Mouse (Mus musculus) CH12.LX (cell line): ENCODE measurements around the gene Zfp697. TPM values are rescaled to one million over a fixed set of nuclear protein-coding genes. Genes with fewer than 3 reads are reported as not detected.

Experiments used
- DNase-seq: peaks from one replicate; pipeline ENCODE4 v3.0.0-alpha.2; 2013; ENCODE audit errors: extremely low read depth
- H3K27ac ChIP-seq: 2 replicates; pipeline ENCODE4 v1.5.1; 2012; ENCODE audit warnings: low read depth, mild to moderate bottlenecking, control low read depth, moderate library complexity; ENCODE audit not compliant: insufficient read depth
- H3K27me3 ChIP-seq: replicated peaks from 2 replicates; pipeline ENCODE3; 2012; ENCODE audit warnings: inconsistent platforms
- H3K36me3 ChIP-seq, 2 experiments: replicated peaks in 1 of 2; 2 replicates each; pipeline versions ENCODE3 to v1.6.1; 2012; ENCODE audit warnings: inconsistent platforms in 1 of 2, low read length in 1 of 2, mild to moderate bottlenecking in 1 of 2, mixed read lengths in 1 of 2, moderate library complexity in 1 of 2; ENCODE audit not compliant: control insufficient read depth in 1 of 2, insufficient read depth in 1 of 2
- H3K4me1 ChIP-seq, 2 experiments: 2 replicates each; pipeline ENCODE4 v1.6.1; 2012; ENCODE audit warnings: inconsistent platforms in 1 of 2, moderate library complexity in 1 of 2; ENCODE audit not compliant: insufficient read depth in 2 of 2, control insufficient read depth in 1 of 2
- H3K4me2 ChIP-seq: 2 replicates; pipeline ENCODE4 v1.6.1; 2012; ENCODE audit warnings: low read depth, mild to moderate bottlenecking, control low read depth; ENCODE audit not compliant: poor library complexity, insufficient read depth, severe bottlenecking
- H3K4me3 ChIP-seq, 3 experiments: fragments of 150-350 bp in 1 of 3; sonication (generic) in 1 of 3; replicated peaks in 1 of 3; 2 replicates each; pipeline versions ENCODE3 to v1.5.1; 2011 to 2012; ENCODE audit warnings: low read depth in 2 of 3, low read length in 2 of 3, mild to moderate bottlenecking in 2 of 3, moderate library complexity in 2 of 3, control low read depth in 1 of 3, improper control_type of control experiment in 1 of 3, inconsistent platforms in 1 of 3, mixed read lengths in 1 of 3; ENCODE audit not compliant: poor library complexity in 1 of 3
- H3K79me2 ChIP-seq: replicated peaks from 2 replicates; pipeline ENCODE4 v1.6.1; 2012; ENCODE audit warnings: mild to moderate bottlenecking, moderate library complexity; ENCODE audit not compliant: control insufficient read depth, poor library complexity, insufficient read depth, severe bottlenecking; ENCODE audit errors: extremely low read depth
- H3K9ac ChIP-seq: 2 replicates; pipeline ENCODE4 v1.6.1; 2012; ENCODE audit warnings: low read depth, mild to moderate bottlenecking, control low read depth, moderate library complexity; ENCODE audit not compliant: insufficient read depth
- H3K9me3 ChIP-seq: replicated peaks from 2 replicates; pipeline ENCODE3; 2012; ENCODE audit warnings: low read length, inconsistent platforms, mixed read lengths
- BHLHE40 ChIP-seq: IDR thresholded peaks from 2 replicates; pipeline ENCODE4 v1.6.1; 2011; ENCODE audit warnings: mild to moderate bottlenecking, low read depth, low read length, improper control_type of control experiment
- CTCF ChIP-seq, 2 experiments: IDR thresholded peaks in 1 of 2; conservative IDR thresholded peaks in 1 of 2; 2 replicates each; pipeline ENCODE4 v1.5.1; 2011 to 2012; ENCODE audit warnings: low read depth in 2 of 2, low read length in 2 of 2, improper control_type of control experiment in 1 of 2, inconsistent platforms in 1 of 2, mild to moderate bottlenecking in 1 of 2, moderate library complexity in 1 of 2
- E2F4 ChIP-seq: IDR thresholded peaks from 2 replicates; pipeline ENCODE4 v1.6.1; 2011; ENCODE audit warnings: low read depth, low read length, improper control_type of control experiment; ENCODE audit not compliant: insufficient replicate concordance
- ELF1 ChIP-seq: IDR thresholded peaks from 2 replicates; pipeline ENCODE4 v1.6.1; 2014; ENCODE audit warnings: low read depth, mild to moderate bottlenecking, inconsistent platforms, low read length, improper control_type of control experiment
- EP300 ChIP-seq: IDR thresholded peaks from 2 replicates; pipeline ENCODE4 v1.6.1; 2011; ENCODE audit warnings: low read length, improper control_type of control experiment
- HCFC1 ChIP-seq: IDR thresholded peaks from 2 replicates; pipeline ENCODE4 v1.6.1; 2012; ENCODE audit warnings: low read depth, mild to moderate bottlenecking, inconsistent platforms, low read length, improper control_type of control experiment
- IRF4 ChIP-seq: IDR thresholded peaks from 2 replicates; pipeline ENCODE4 v1.6.1; 2014; ENCODE audit warnings: low read depth, mild to moderate bottlenecking, inconsistent platforms, low read length, improper control_type of control experiment
- KAT2A ChIP-seq: IDR thresholded peaks from 2 replicates; pipeline ENCODE4 v1.6.1; 2012; ENCODE audit warnings: low read length, improper control_type of control experiment, inconsistent platforms; ENCODE audit not compliant: insufficient replicate concordance
- MAFK ChIP-seq: IDR thresholded peaks from 2 replicates; pipeline ENCODE4 v1.6.1; 2011; ENCODE audit warnings: low read length, improper control_type of control experiment; ENCODE audit not compliant: insufficient replicate concordance
- MAZ ChIP-seq: IDR thresholded peaks from 2 replicates; pipeline ENCODE4 v1.6.1; 2012; ENCODE audit warnings: low read depth, mild to moderate bottlenecking, inconsistent platforms, low read length, improper control_type of control experiment, moderate library complexity
- MXI1 ChIP-seq: IDR thresholded peaks from 2 replicates; pipeline ENCODE4 v1.6.1; 2011; ENCODE audit warnings: mild to moderate bottlenecking, low read depth, low read length, improper control_type of control experiment
- MYC ChIP-seq: IDR thresholded peaks from 2 replicates; pipeline ENCODE4 v1.6.1; 2011; ENCODE audit warnings: low read depth, mild to moderate bottlenecking, improper control_type of control experiment, low read length
- NRF1 ChIP-seq: IDR thresholded peaks from 2 replicates; pipeline ENCODE4 v1.6.1; 2014; ENCODE audit warnings: low read depth, mild to moderate bottlenecking, inconsistent platforms, low read length, improper control_type of control experiment, moderate library complexity
- PAX5 ChIP-seq: IDR thresholded peaks from 2 replicates; pipeline ENCODE4 v1.6.1; 2012; ENCODE audit warnings: low read length, inconsistent platforms, mixed read lengths
- POLR2A ChIP-seq: IDR thresholded peaks from 2 replicates; pipeline ENCODE4 v1.6.1; 2011; ENCODE audit warnings: low read depth, mild to moderate bottlenecking, improper control_type of control experiment, low read length
- RAD21 ChIP-seq: IDR thresholded peaks from 2 replicates; pipeline ENCODE4 v1.6.1; 2011; ENCODE audit warnings: low read depth, mild to moderate bottlenecking, low read length, improper control_type of control experiment, moderate library complexity
- RCOR1 ChIP-seq: conservative IDR thresholded peaks from 2 replicates; pipeline ENCODE4 v1.6.1; 2012; ENCODE audit warnings: low read depth, mild to moderate bottlenecking, inconsistent platforms, low read length, improper control_type of control experiment
- SMC3 ChIP-seq: IDR thresholded peaks from 2 replicates; pipeline ENCODE4 v1.6.1; 2011; ENCODE audit warnings: low read depth, low read length, improper control_type of control experiment
- TBP ChIP-seq: conservative IDR thresholded peaks from 2 replicates; pipeline ENCODE4 v1.6.1; 2011; ENCODE audit warnings: low read depth, low read length, improper control_type of control experiment
- TCF12 ChIP-seq: IDR thresholded peaks from 2 replicates; pipeline ENCODE4 v1.6.1; 2014; ENCODE audit warnings: low read depth, mild to moderate bottlenecking, inconsistent platforms, low read length, improper control_type of control experiment
- UBTF ChIP-seq: IDR thresholded peaks from 2 replicates; pipeline ENCODE4 v1.6.1; 2012; ENCODE audit warnings: low read depth, mild to moderate bottlenecking, inconsistent platforms, low read length, improper control_type of control experiment, moderate library complexity
- USF1 ChIP-seq: IDR thresholded peaks from 2 replicates; pipeline ENCODE4 v1.6.1; 2014; ENCODE audit warnings: low read depth, mild to moderate bottlenecking, inconsistent platforms, low read length, improper control_type of control experiment
- ZKSCAN1 ChIP-seq: IDR thresholded peaks from 2 replicates; pipeline ENCODE4 v1.6.1; 2012; ENCODE audit warnings: low read depth, inconsistent platforms, low read length, improper control_type of control experiment, borderline replicate concordance
- ZMIZ1 ChIP-seq: IDR thresholded peaks from 2 replicates; pipeline ENCODE4 v1.6.1; 2012; ENCODE audit warnings: low read depth, mild to moderate bottlenecking, inconsistent platforms, low read length, improper control_type of control experiment
- ZNF384 ChIP-seq: IDR thresholded peaks from 2 replicates; pipeline ENCODE4 v1.6.1; 2012; ENCODE audit warnings: low read depth, low read length, improper control_type of control experiment, inconsistent platforms
- dilution Hi-C: fragments of 300-500 bp; cut with MboI; formaldehyde crosslinking; loops from 2 replicates; pipeline ENCODE4 v1.14.3; 2020; ENCODE audit warnings: low sequenced_read_pairs; ENCODE audit not compliant: extremely low pct_unique_long_range_greater_than_20kb, extremely low pct_ligation_motif_present
- in situ Hi-C: fragments of 300-500 bp; cut with MboI; formaldehyde crosslinking; loops from 3 replicates; pipeline ENCODE4 v1.14.3; 2019; ENCODE audit warnings: low sequenced_read_pairs, low pct_ligation_motif_present, low pct_unique_long_range_greater_than_20kb, mixed read lengths
- polyA plus RNA-seq: library from polyadenylated mRNA; unstranded; fragments of >175 nt; gene quantifications from 2 replicates; pipeline ENCODE4 v1.2.1, GENCODE M21; 2012; ENCODE audit warnings: low read depth; ENCODE audit not compliant: insufficient read length
- total RNA-seq, 2 experiments: library from RNA; depleted of rRNA; stranded (reverse); fragments of 300-350 nt in 1 of 2; fragments of >200 nt in 1 of 2; gene quantifications; 2 replicates each; pipeline ENCODE4 v1.2.3; 2012 to 2014

Zfp697 gene
- total and polyA plus RNA-seq, 3 experiments, result not detected

DNA sequence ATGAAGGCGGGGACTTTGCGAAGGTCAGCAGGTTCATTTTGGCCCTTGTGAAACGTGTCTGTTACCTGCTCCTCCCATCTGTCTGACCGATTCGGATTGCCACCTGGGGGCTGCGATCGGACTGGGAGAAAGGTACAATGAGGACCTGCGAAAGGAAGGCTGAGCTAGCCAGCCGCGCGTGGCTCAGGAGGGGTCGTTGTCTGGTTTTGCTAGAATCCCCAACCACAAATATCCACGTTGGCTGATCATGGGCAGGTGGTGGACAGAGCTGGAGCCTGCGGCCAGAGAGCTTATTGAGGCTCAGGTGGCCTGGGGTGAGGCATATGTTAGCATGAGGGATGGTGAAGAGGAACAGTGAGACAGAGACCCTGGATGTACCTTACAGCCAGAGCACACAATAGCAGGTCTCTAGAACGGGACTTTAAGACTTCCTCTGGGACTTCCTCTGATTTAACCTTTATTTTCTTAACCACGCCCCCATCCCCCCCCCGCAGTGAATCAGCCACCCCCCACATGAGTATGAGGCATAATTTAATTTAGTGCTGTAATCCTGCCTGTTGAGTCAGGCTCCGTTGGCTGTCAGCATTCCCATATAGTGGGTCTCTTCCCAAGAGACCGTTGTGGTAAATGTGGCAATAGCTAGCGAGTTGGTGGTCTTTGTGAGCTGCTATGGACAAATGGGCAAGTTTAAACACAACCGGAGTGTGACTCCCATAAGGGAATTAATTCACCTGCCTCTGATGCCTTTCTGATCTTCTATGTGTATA lies 946 bp downstream of the Zfp697 start:
- no peak overlapping the region for H3K4me2 ChIP-seq
- no peaks in the 10 kb centered on the region for H3K36me3 ChIP-seq
- dilution Hi-C loops (no loop called here), in situ Hi-C loops (no loop called here)
- DNase-seq, result no peak
- no peak overlapping the region for H3K27ac ChIP-seq
- TF ChIP-seq HCFC1 (no peak), USF1 (no peak), TCF12 (no peak), NRF1 (no peak), PAX5 (no peak), KAT2A (no peak), ELF1 (no peak), POLR2A (no peak), ZKSCAN1 (no peak), MAFK (no peak)
- no peaks in the 10 kb centered on the region for H3K9me3 ChIP-seq
- no peaks in the 10 kb centered on the region for H3K79me2 ChIP-seq
- H3K4me3 ChIP-seq, result no peak overlapping the region
- H3K27me3 ChIP-seq, result peaks cover 13% of the 10 kb centered on the region
- no peak overlapping the region for H3K9ac ChIP-seq
- peaks cover 11 to 18% of the 10 kb centered on the region in 2 experiments for H3K4me1 ChIP-seq

DNA sequence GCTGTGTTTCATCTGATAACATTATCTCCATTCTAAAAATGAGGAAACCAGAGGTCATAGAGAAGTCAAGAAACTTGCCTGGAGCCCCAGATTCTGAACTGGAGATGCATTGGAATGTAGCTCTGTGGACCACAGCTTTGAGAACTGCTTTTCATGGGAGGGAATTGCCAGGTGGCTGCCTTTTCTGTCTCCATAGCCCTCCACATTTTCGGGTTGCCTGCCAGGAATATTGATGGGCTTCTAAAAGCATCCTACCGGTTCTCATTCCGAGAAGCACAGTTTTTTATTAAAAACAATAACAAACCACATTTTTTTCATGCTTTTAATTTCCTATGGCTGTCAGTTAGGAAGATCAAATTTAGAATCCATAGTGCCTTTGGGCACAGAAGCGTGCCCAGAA lies 4.8 kb downstream of the Zfp697 start:
- H3K4me2 ChIP-seq, result no peak overlapping the region
- no peaks in the 10 kb centered on the region for H3K79me2 ChIP-seq
- no peak overlapping the region for H3K27ac ChIP-seq
- no peaks in the 10 kb centered on the region for H3K36me3 ChIP-seq
- DNase-seq, result no peak
- no peak overlapping the region for H3K4me3 ChIP-seq
- peaks cover 5% of the 10 kb centered on the region for H3K27me3 ChIP-seq
- H3K9ac ChIP-seq, result no peak overlapping the region
- dilution Hi-C loops, result no loop called here
- H3K4me1 ChIP-seq, result peaks cover 11 to 18% of the 10 kb centered on the region in 2 experiments
- in situ Hi-C loops, result no loop called here
- TF ChIP-seq KAT2A (no peak), RAD21 (no peak), ZKSCAN1 (no peak), MAZ (no peak)
- H3K9me3 ChIP-seq, result no peaks in the 10 kb centered on the region

DNA sequence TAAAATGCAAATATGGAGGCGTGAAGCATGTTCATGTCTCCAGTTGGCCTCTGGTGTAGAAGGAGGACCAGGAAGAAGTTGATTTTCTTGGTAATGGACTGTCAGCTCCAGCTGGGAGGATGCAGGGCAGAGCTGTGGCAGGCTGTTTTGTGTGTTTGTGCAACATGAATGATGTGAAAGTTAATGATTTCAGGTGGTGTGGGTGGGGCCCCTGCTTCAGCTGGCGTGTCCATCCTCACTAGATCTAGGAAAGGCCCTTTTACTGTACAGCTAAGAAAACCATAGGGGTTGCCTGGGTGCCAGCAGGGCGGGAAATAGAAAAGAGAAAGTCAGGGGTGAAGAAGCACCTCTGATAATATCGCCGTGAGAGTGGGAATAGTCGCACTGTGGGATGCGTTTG lies 5.5 kb downstream of the Zfp697 start:
- Histone ChIP-seq H3K4me3 (no peak overlapping the region), H3K27ac (no peak overlapping the region), H3K9me3 (no peaks in the 10 kb centered on the region), H3K4me1 (peaks cover 10 to 18% of the 10 kb centered on the region in 2 experiments), H3K36me3 (no peaks in the 10 kb centered on the region), H3K9ac (no peak overlapping the region), H3K4me2 (no peak overlapping the region), H3K79me2 (no peaks in the 10 kb centered on the region), H3K27me3 (peaks cover 5% of the 10 kb centered on the region)
- DNase-seq, result no peak
- dilution Hi-C loops (no loop called here), in situ Hi-C loops (no loop called here)
- TF ChIP-seq RAD21 (no peak), ZMIZ1 (no peak), TBP (no peak), IRF4 (no peak), EP300 (no peak), ZNF384 (no peak), MXI1 (no peak), RCOR1 (no peak), MYC (no peak), BHLHE40 (no peak), MAFK (no peak), SMC3 (no peak), UBTF (no peak), HCFC1 (no peak), KAT2A (no peak), E2F4 (no peak), PAX5 (no peak), CTCF (conservative IDR thresholded peaks at IDR 0.05 in 1 of 2, IDR thresholded peaks at IDR 0.05 in 1 of 2; ENCODE audit: low read depth in 2 of 2, low read length in 2 of 2) (no peak)
